16 mouse cellular contexts compared by ENCODE assay signal in genomic region chr12:70619436-70619835, GRCm38 (mm10).
"Had no signal": no experiment of that assay in that cellular context is flagged by ENCODE, and none has a peak within 500 bp of the region (broad histone marks: within the 10 kb centered on the region; RNA-seq: fewer than 3 reads in every experiment).

No protein-coding gene starts in this region.

- ATAC-seq: liver, embryonic 12.5 days had no signal

- H3K9ac ChIP-seq: limb, embryonic 15.5 days; liver, embryonic 12.5 days; neural tube, embryonic 15.5 days had no signal

- H3K27me3 ChIP-seq: limb, embryonic 15.5 days; liver, embryonic 12.5 days; neural tube, embryonic 15.5 days had no signal

- H3K4me2 ChIP-seq: limb, embryonic 15.5 days; liver, embryonic 12.5 days; neural tube, embryonic 15.5 days had no signal

- H3K4me1 ChIP-seq: liver, embryonic 12.5 days; neural tube, embryonic 15.5 days had no signal

- H3K4me3 ChIP-seq: limb, embryonic 15.5 days; liver, embryonic 12.5 days; midbrain, embryonic 10.5 days; myocyte; neural tube, embryonic 15.5 days had no signal

- DNase-seq: kidney, adult 11 months; kidney, adult 9 months; kidney, postnatal 36 days; layer of hippocampus, adult 9-11 months; layer of hippocampus, postnatal 36 days; midbrain, embryonic 14.5 days; right cerebral cortex, postnatal 4 days; spleen, adult 18-20 months; thymus, adult 2 months; thymus, postnatal 25 days had no signal

- H3K9me3 ChIP-seq: limb, embryonic 15.5 days; liver, embryonic 12.5 days; midbrain, embryonic 10.5 days; neural tube, embryonic 15.5 days had no signal

- H3K27ac ChIP-seq: kidney, postnatal 0 days; limb, embryonic 15.5 days; liver, embryonic 12.5 days; midbrain, embryonic 10.5 days; neural tube, embryonic 15.5 days had no signal

- H3K36me3 ChIP-seq: limb, embryonic 15.5 days; liver, embryonic 12.5 days; midbrain, embryonic 10.5 days; neural tube, embryonic 15.5 days had no signal
